Mouse (Mus musculus) small intestine, adult 2 months (tissue): ENCODE measurements at regions not wholly inside any gene's neighbourhood (a gene's known extent, or its start where the extent isn't known, plus 50 kb on each side); places are given as distances from the start of the nearest gene placed in this dataset.

Experiments
- H3K27ac ChIP-seq: fragments of 200-500 bp; 2 replicates; pipeline ENCODE4 v1.5.1; 2012; ENCODE audit warnings: low read depth, low read length, control low read depth, inconsistent platforms; ENCODE audit not compliant: insufficient read depth
- H3K27me3 ChIP-seq: fragments of 200-500 bp; 2 replicates; pipeline ENCODE4 v1.6.1; 2012; ENCODE audit warnings: mild to moderate bottlenecking, moderate library complexity, low read length, inconsistent platforms; ENCODE audit not compliant: control insufficient read depth, insufficient read depth
- H3K36me3 ChIP-seq: fragments of 200-500 bp; 2 replicates; pipeline ENCODE4 v1.6.1; 2012; ENCODE audit warnings: mild to moderate bottlenecking, low read length, control low read depth, inconsistent platforms; ENCODE audit not compliant: control insufficient read depth, insufficient read depth
- H3K4me1 ChIP-seq: fragments of 200-500 bp; 2 replicates; pipeline ENCODE4 v1.6.1; 2012; ENCODE audit warnings: low read length, inconsistent platforms, mixed read lengths; ENCODE audit not compliant: control insufficient read depth, insufficient read depth, insufficient read length
- H3K4me3 ChIP-seq: fragments of 200-500 bp; 2 replicates; pipeline ENCODE4 v1.5.1; 2012; ENCODE audit warnings: low read depth, mild to moderate bottlenecking, control low read depth, inconsistent platforms, low read length, moderate library complexity
- CTCF ChIP-seq: fragments of 200-500 bp; IDR thresholded peaks from 2 replicates; pipeline ENCODE4 v1.5.1; 2012; ENCODE audit warnings: low read depth, mild to moderate bottlenecking, control low read depth, inconsistent platforms, low read length, moderate library complexity, mixed read lengths; ENCODE audit not compliant: insufficient replicate concordance, insufficient read length; ENCODE audit errors: extremely low read depth
- POLR2A ChIP-seq: fragments of 200-500 bp; IDR thresholded peaks from 2 replicates; pipeline ENCODE4 v1.6.1; 2012; ENCODE audit warnings: low read depth, mild to moderate bottlenecking, control low read depth, inconsistent platforms, low read length, moderate library complexity
- WGBS: fragments of 180-500 bp; shearing (Covaris S2); methylation state at CpG from one replicate; pipeline ENCODE4 v1.1.7; 2018; 5-methylcytosine and 5-hydroxymethylcytosine counted together

GRCm38 (mm10) chr3:39276897-39277296, 390.2 kb downstream of the Fat4 start:
- 77% methylated on average over 4 of the region's 4 CpGs for WGBS
- no peak for TF ChIP-seq CTCF
- no peak for TF ChIP-seq POLR2A

DNA sequence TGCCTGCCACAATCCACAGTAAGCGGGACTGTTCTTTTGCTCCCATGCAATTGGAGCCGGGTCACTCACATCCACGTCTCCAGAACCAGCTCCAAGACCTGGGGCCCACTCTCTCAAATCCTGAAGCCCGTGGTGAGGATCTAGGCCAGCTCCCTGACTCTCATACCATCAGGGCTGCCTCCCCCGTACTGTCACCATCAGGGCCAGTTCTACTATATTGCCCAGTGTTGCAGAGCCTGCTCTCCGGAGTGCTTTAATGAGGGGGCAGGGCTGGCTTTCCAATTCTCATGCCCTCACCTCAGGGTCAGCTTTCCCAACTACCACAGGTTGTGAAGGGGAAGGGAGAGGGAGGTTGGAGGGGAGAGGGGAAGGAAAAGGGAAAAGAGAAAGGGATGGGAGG, 390.6 kb downstream of the Fat4 start:
- H3K27ac ChIP-seq, result no peak overlapping the region
- TF ChIP-seq POLR2A, result no peak
- TF ChIP-seq CTCF, result no peak
- 74% methylated on average over 6 of the region's 6 CpGs for WGBS
- no peaks in the 10 kb centered on the region for H3K4me1 ChIP-seq
- H3K4me3 ChIP-seq, result no peak overlapping the region
- H3K27me3 ChIP-seq, result no peaks in the 10 kb centered on the region
- H3K36me3 ChIP-seq, result no peaks in the 10 kb centered on the region

More at GRCm38 (mm10) chr3:39276897-39277296, 390.2 kb downstream of the Fat4 start:
- Histone ChIP-seq H3K27me3 (no peaks in the 10 kb centered on the region), H3K36me3 (no peaks in the 10 kb centered on the region), H3K27ac (no peak overlapping the region), H3K4me3 (no peak overlapping the region), H3K4me1 (no peaks in the 10 kb centered on the region)

GRCm38 (mm10) chr3:39295255-39295654, 408.5 kb downstream of the Fat4 start:
- WGBS, result 65% methylated on average over 3 of the region's 3 CpGs
- H3K4me1 ChIP-seq, result no peaks in the 10 kb centered on the region
- H3K36me3 ChIP-seq, result no peaks in the 10 kb centered on the region
- H3K27ac ChIP-seq, result no peak overlapping the region
- TF ChIP-seq POLR2A, result no peak
- no peak for TF ChIP-seq CTCF
- no peak overlapping the region for H3K4me3 ChIP-seq
- no peaks in the 10 kb centered on the region for H3K27me3 ChIP-seq

DNA sequence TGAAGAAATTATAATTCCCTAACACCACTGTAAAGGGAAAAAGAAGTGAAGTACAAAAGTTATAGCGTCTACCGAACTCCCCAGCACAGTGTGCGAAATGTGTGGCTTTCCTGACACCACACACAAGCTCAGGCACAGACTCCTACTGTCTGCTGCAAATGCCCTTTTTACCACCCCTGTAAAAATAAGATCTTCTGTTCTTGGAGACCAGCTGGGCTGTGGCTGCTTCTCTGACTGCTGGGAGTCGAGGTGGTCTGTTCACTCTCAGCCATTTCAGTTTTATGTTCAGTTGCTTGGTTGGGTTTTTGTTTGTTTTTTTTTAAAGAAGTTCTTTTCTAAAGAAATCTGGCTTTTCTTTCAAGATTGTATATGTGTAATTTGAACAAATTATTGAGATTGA, 409.5 kb downstream of the Fat4 start:
- Histone ChIP-seq H3K4me1 (no peaks in the 10 kb centered on the region), H3K36me3 (no peaks in the 10 kb centered on the region), H3K4me3 (no peak overlapping the region), H3K27me3 (no peaks in the 10 kb centered on the region), H3K27ac (no peak overlapping the region)
- WGBS, result 82% methylated on average over 4 of the region's 4 CpGs
- TF ChIP-seq CTCF (no peak), POLR2A (no peak)

GRCm38 (mm10) chr3:39309487-39309886, 422.7 kb downstream of the Fat4 start:
- Histone ChIP-seq H3K4me3 (no peak overlapping the region), H3K27ac (no peak overlapping the region), H3K4me1 (no peaks in the 10 kb centered on the region), H3K27me3 (no peaks in the 10 kb centered on the region), H3K36me3 (no peaks in the 10 kb centered on the region)
- no peak for TF ChIP-seq CTCF
- no peak for TF ChIP-seq POLR2A
- 90% methylated on average over 1 of the region's 1 CpGs for WGBS

GRCm38 (mm10) chr3:39313563-39313962, 426.8 kb downstream of the Fat4 start:
- TF ChIP-seq POLR2A (no peak), CTCF (no peak)
- 93% methylated on average over 4 of the region's 4 CpGs for WGBS
- H3K4me1 ChIP-seq, result no peaks in the 10 kb centered on the region
- no peak overlapping the region for H3K27ac ChIP-seq
- H3K4me3 ChIP-seq, result no peak overlapping the region
- H3K27me3 ChIP-seq, result no peaks in the 10 kb centered on the region
- H3K36me3 ChIP-seq, result no peaks in the 10 kb centered on the region

DNA sequence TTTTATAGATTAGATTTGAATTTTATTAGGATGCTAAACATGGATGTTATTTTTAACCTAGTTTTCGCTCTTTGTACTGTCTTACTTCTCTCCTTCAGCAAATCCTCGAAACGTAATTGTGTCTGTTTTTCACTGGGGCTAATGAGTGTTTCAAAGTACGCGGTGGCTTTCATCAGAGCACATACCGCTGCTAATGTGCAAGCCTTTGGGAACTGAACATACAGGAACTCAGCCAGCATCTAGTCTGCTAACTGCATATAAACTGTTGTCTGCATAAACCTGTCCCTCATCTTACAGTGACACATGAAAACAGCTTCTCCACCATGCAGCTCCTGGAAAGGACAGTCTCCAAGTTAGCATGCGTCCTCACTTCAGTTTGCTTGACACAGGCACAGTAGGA, 434.1 kb downstream of the Fat4 start:
- no peaks in the 10 kb centered on the region for H3K4me1 ChIP-seq
- WGBS, result 75% methylated on average over 7 of the region's 7 CpGs
- H3K36me3 ChIP-seq, result no peaks in the 10 kb centered on the region
- H3K27me3 ChIP-seq, result no peaks in the 10 kb centered on the region
- TF ChIP-seq POLR2A (no peak), CTCF (no peak)
- no peak overlapping the region for H3K27ac ChIP-seq
- H3K4me3 ChIP-seq, result no peak overlapping the region

DNA sequence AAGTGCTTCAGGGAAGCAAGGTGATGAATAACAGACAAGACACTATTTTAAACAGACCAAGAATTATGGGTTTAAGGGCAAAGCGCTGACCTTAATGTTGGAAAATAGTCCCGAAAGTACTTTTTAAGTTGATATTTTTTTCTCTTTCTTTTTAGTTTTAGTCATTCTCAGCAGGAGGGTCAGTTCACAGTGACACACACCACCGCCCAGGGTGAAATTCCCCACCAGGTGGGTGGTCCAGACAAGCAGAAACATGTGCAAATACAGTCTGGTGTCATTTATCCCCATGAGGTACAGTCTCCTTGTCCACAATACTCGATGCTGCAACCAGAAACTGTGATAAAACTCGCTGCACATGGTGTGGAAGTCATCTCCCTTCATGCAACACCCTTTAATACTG, 435.5 kb downstream of the Fat4 start:
- 63% methylated on average over 5 of the region's 5 CpGs for WGBS
- TF ChIP-seq CTCF, result no peak
- no peak for TF ChIP-seq POLR2A
- no peaks in the 10 kb centered on the region for H3K27me3 ChIP-seq
- no peaks in the 10 kb centered on the region for H3K4me1 ChIP-seq
- no peaks in the 10 kb centered on the region for H3K36me3 ChIP-seq
- H3K4me3 ChIP-seq, result no peak overlapping the region
- no peak overlapping the region for H3K27ac ChIP-seq
